8 mouse cellular contexts compared by ENCODE assay signal in the genomic region with DNA sequence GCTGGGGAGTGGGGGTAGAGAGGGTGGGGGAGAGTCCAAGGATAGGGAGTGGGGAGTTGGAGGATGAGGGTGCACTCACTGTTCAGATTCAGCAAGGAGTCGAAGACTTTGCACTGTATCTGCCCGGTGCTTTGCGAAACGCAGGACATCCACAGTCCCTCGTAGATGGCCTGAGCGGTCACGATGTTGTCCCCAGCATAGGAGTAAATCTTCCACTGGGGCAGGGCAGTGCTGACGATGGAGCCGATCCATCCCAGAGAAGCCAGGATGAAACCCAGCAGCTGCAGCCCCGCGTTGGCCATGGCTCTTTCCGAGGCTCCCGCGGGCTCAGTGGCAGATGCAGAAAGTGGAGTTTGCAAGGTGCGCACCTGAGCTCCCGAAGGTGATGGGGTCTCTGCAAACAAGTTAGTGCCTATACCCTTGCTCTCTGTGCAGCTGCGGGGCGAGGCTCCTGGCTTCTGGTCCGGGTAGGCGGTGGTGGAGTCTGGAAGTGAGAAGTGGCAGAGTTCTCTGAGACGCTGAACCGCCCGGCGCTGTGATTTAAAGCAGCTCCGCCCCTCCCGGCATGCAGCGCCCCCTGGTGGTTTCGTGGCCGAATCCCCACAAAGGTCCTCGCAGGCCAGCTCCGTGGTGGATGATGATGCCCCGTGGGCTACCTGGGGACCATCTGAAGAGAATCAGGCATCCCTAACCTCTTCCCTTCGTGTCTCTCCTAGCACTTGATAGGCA. TPM values are rescaled to one million over a fixed set of nuclear protein-coding genes. Genes with fewer than 3 reads are reported as not detected.
A peak's percentile ranks its signal among the peaks of the same experiment; 100 is the strongest.
DNase-seq lines count a peak whose midpoint lies in the region; ATAC-seq lines count a peak whose summit lies in the region.

A gene (minus strand): TSS at position 517 of the 729 bp plus-strand sequence.

- ATAC-seq in heart, embryonic 11.5 days (replicated peaks; ENCODE audit: insufficient number of reproducible peaks, low FRiP score, low TSS enrichment): peak; percentile 42; the same call in 1 of the 2 replicates
- peak; percentile 83 for ATAC-seq in kidney, embryonic 16.5 days (ENCODE audit: low FRiP score, low TSS enrichment)

- peaks cover 3% of the 10 kb centered on the region; the same call in 1 of the 2 replicates for H3K27me3 ChIP-seq in erythroblast, embryonic 14.5 days (ENCODE audit: control insufficient read depth)
- peaks cover 3% of the 10 kb centered on the region; the same call in 1 of the 2 replicates for H3K27me3 ChIP-seq in heart, embryonic 11.5 days (ENCODE audit: control insufficient read depth, insufficient read depth, low read length)
- H3K27me3 ChIP-seq in kidney, embryonic 16.5 days (ENCODE audit: insufficient read depth, low read length): no peaks in the 10 kb centered on the region

- 3% methylated on average over 33 of the region's 33 CpGs for WGBS in heart, embryonic 11.5 days (ENCODE audit: insufficient replicate concordance)
- 3% methylated on average over 33 of the region's 33 CpGs for WGBS in kidney, embryonic 16.5 days

- peak; percentile 81 for DNase-seq in liver
- DNase-seq in monocyte, adult 2 months (ENCODE audit: low read depth in 1 of 2, low spot score in 2 of 2): peak; percentile 53 to 56
- DNase-seq in spleen, postnatal 10 days (ENCODE audit: low spot score in 2 of 2): peak; percentile 44 to 77
- DNase-seq in T-cell, adult 2 months (ENCODE audit: low spot score): no peak

- no peaks in the 10 kb centered on the region for H3K4me1 ChIP-seq in brown adipose tissue, adult 24 weeks (ENCODE audit: control insufficient read depth, insufficient read depth, insufficient read length, low read length)
- H3K4me1 ChIP-seq in erythroblast, embryonic 14.5 days (ENCODE audit: control insufficient read depth): no peaks in the 10 kb centered on the region
- H3K4me1 ChIP-seq in heart, embryonic 11.5 days (ENCODE audit: control insufficient read depth, insufficient read depth, low read length): no peaks in the 10 kb centered on the region
- peaks cover 2% of the 10 kb centered on the region; the same call in 1 of the 2 replicates for H3K4me1 ChIP-seq in kidney, embryonic 16.5 days (ENCODE audit: insufficient read depth, low read length)

- H3K4me3 ChIP-seq in brown adipose tissue, adult 24 weeks (ENCODE audit: insufficient read depth, low read depth, low read length): peak within 1 kb of the TSS; percentile 53
- H3K4me3 ChIP-seq in erythroblast, embryonic 14.5 days (replicated peaks): peak within 1 kb of the TSS; percentile 55
- peak within 1 kb of the TSS; percentile 49 for H3K4me3 ChIP-seq in heart, embryonic 11.5 days (ENCODE audit: low read depth, low read length)
- H3K4me3 ChIP-seq in kidney, embryonic 16.5 days (ENCODE audit: low read length): peak within 1 kb of the TSS; percentile 51

- H3K4me2 ChIP-seq in heart, embryonic 11.5 days: peak within 1 kb of the TSS; percentile 96
- H3K4me2 ChIP-seq in kidney, embryonic 16.5 days (replicated peaks; ENCODE audit: low read depth, low read length): peak within 1 kb of the TSS; percentile 87

- H3K27ac ChIP-seq in brown adipose tissue, adult 24 weeks (replicated peaks; ENCODE audit: low read depth, low read length): no peak within 1 kb of the TSS
- H3K27ac ChIP-seq in heart, embryonic 11.5 days (ENCODE audit: low read depth, low read length): no peak within 1 kb of the TSS
- H3K27ac ChIP-seq in kidney, embryonic 16.5 days (ENCODE audit: low read length): no peak within 1 kb of the TSS

- no peaks in the 10 kb centered on the region for H3K9me3 ChIP-seq in erythroblast, embryonic 14.5 days (ENCODE audit: control insufficient read depth, low read length)
- H3K9me3 ChIP-seq in heart, embryonic 11.5 days (replicated peaks; ENCODE audit: control insufficient read depth, low read length): no peaks in the 10 kb centered on the region
- H3K9me3 ChIP-seq in kidney, embryonic 16.5 days (ENCODE audit: low read length): no peaks in the 10 kb centered on the region

- H3K9ac ChIP-seq in heart, embryonic 11.5 days (ENCODE audit: low read depth, low read length): peak within 1 kb of the TSS; percentile 54; the same call in 1 of the 2 replicates
- H3K9ac ChIP-seq in kidney, embryonic 16.5 days (replicated peaks; ENCODE audit: low read length): peak within 1 kb of the TSS; percentile 70

- H3K36me3 ChIP-seq in erythroblast, embryonic 14.5 days (ENCODE audit: control insufficient read depth): no peaks in the 10 kb centered on the region
- no peaks in the 10 kb centered on the region for H3K36me3 ChIP-seq in heart, embryonic 11.5 days (ENCODE audit: control insufficient read depth, insufficient read depth, low read length)
- no peaks in the 10 kb centered on the region for H3K36me3 ChIP-seq in kidney, embryonic 16.5 days (ENCODE audit: insufficient read depth, low read length)

RNA-seq across cellular contexts. Expression of the gene that starts here (rescaled TPM):
- 0.71 and 2.9 TPM in 2 replicates for polyA plus RNA-seq in brown adipose tissue, adult 24 weeks (2012; ENCODE audit: insufficient read depth, insufficient read length, missing spikeins)
- not detected in 2 replicates for polyA plus RNA-seq in erythroblast, embryonic 14.5 days (2012)
- polyA plus RNA-seq in heart, embryonic 11.5 days (2014; fragmentation: Nextera tagmentation; extraction: Ambion mirVana): 1.4 and 2.0 TPM in 2 replicates
- polyA plus RNA-seq in kidney, embryonic 16.5 days (2015; fragmentation: Nextera tagmentation; extraction: Ambion mirVana): 44.0 and 46.7 TPM in 2 replicates

Comparison
In these comparisons a context has a peak if more than half of its experiments do, and no peak if none do; other contexts are left out.
1. RNA of the gene that starts here (polyA plus RNA-seq): 44.0 to 46.7 TPM in kidney, embryonic 16.5 days; 0.71 to 2.9 TPM in brown adipose tissue, adult 24 weeks, 1.4 to 2.0 TPM in heart, embryonic 11.5 days and not detected in erythroblast, embryonic 14.5 days; every median in the first group is over 10 times any median in the second.
2. Peak in every context shown above with its lines, with median percentiles within 50 percentile points of each other: H3K4me3 ChIP-seq.